8 mouse cellular contexts compared by ENCODE assay signal in genomic region chr5:114041327-114041930, GRCm38 (mm10). TPM values are rescaled to one million over a fixed set of nuclear protein-coding genes. Genes with fewer than 3 reads are reported as not detected.
DNase-seq lines count a peak whose midpoint lies in the region; ATAC-seq and TF ChIP-seq lines count a peak whose summit lies in the region.

No protein-coding gene starts in this region.

- no peak overlapping the region for H3K4me3 ChIP-seq in lung, embryonic 15.5 days
- H3K4me3 ChIP-seq in cerebellum, adult 2 months (replicated peaks; ENCODE audit: insufficient read depth, low read depth, low read length) = no peak overlapping the region

- 9% methylated on average over 15 of the region's 15 CpGs for WGBS in lung, embryonic 15.5 days
- WGBS in cerebellum, adult 2 months = 44% methylated on average over 15 of the region's 15 CpGs

- peak; percentile 7 for DNase-seq in gastrocnemius, adult 18-20 months (ENCODE audit: low spot score)
- no peak for DNase-seq in gastrocnemius, postnatal 4 days (ENCODE audit: low spot score in 2 of 2)
- peak; percentile 56 for DNase-seq in CD4-positive helper T cell, adult 2 months (ENCODE audit: low read depth, low spot score)
- DNase-seq in embryo, embryonic 9.5 days (ENCODE audit: extremely low spot score) = peak; percentile 63
- peak; percentile 46 for DNase-seq in kidney, adult 9 months
- no peak for DNase-seq in left cerebral cortex, postnatal 10 days (ENCODE audit: extremely low spot score in 1 of 2, low spot score in 2 of 2)
- no peak for DNase-seq in cerebellum, adult 2 months

- H3K9ac ChIP-seq in lung, embryonic 15.5 days = no peak overlapping the region

- no peaks in the 10 kb centered on the region for H3K27me3 ChIP-seq in lung, embryonic 15.5 days
- no peaks in the 10 kb centered on the region for H3K27me3 ChIP-seq in cerebellum, adult 2 months (ENCODE audit: control insufficient read depth, insufficient read depth, low read length)

- no peaks in the 10 kb centered on the region for H3K9me3 ChIP-seq in lung, embryonic 15.5 days

- H3K4me2 ChIP-seq in lung, embryonic 15.5 days = peak overlapping the region; percentile 33; the same call in 1 of the 2 replicates

- no peak for TF ChIP-seq CTCF in cerebellum, adult 2 months (IDR thresholded peaks at IDR 0.05; ENCODE audit: borderline replicate concordance, insufficient read depth, low read depth, low read length)

- no peaks in the 10 kb centered on the region for H3K36me3 ChIP-seq in lung, embryonic 15.5 days

- H3K4me1 ChIP-seq in lung, embryonic 15.5 days = peaks cover 4% of the 10 kb centered on the region
- no peaks in the 10 kb centered on the region for H3K4me1 ChIP-seq in cerebellum, adult 2 months (ENCODE audit: control insufficient read depth, insufficient read depth, low read length)

- H3K27ac ChIP-seq in lung, embryonic 15.5 days = no peak overlapping the region
- H3K27ac ChIP-seq in cerebellum, adult 2 months (ENCODE audit: insufficient read depth, low read length) = no peak overlapping the region

- TF ChIP-seq POLR2A in cerebellum, adult 2 months (IDR thresholded peaks at IDR 0.05; ENCODE audit: borderline replicate concordance, insufficient read depth, low read length) = no peak

- ATAC-seq in lung, embryonic 15.5 days (ENCODE audit: borderline replicate concordance, extremely low read depth, low FRiP score, low TSS enrichment) = peak; percentile 72; the same call in 1 of the 2 replicates

- intact Hi-C loops in left cerebral cortex, postnatal 10 days (cut with DNase I) = loop anchor here (5.0 kb wide), 1 partner anchor 84 kb away; no protein-coding TSS in a partner anchor

RNA-seq across cellular contexts. Expression of gene Usp30, which starts 23.8 kb away (rescaled TPM):
- 1 to 10 TPM; 7.2 to 8.2 TPM for total RNA-seq in gastrocnemius, adult 18-20 months (2021)
- 10 to 100 TPM; 12.9 to 13.6 TPM for total RNA-seq in gastrocnemius, postnatal 4 days (2021)
- polyA plus RNA-seq in lung, embryonic 15.5 days (2015; fragmentation: Nextera tagmentation; extraction: Ambion mirVana) = 11.4 and 13.2 TPM in 2 replicates
- total RNA-seq in left cerebral cortex, postnatal 10 days (2021) = 10 to 100 TPM; 30.9 to 31.5 TPM
- polyA plus RNA-seq in cerebellum, adult 2 months (2012; rRNA removed) = 42.9 and 44.1 TPM in 2 replicates

RNA-seq across cellular contexts. Expression of gene Dao, which starts 37.9 kb away (rescaled TPM):
- not detected for total RNA-seq in gastrocnemius, adult 18-20 months (2021)
- not detected for total RNA-seq in gastrocnemius, postnatal 4 days (2021)
- not detected in 2 replicates for polyA plus RNA-seq in lung, embryonic 15.5 days (2015; fragmentation: Nextera tagmentation; extraction: Ambion mirVana)
- total RNA-seq in left cerebral cortex, postnatal 10 days (2021) = not detected
- polyA plus RNA-seq in cerebellum, adult 2 months (2012; rRNA removed) = 51.3 and 63.2 TPM in 2 replicates

RNA-seq across cellular contexts. Expression of gene Ssh1, which starts 47.7 kb away (rescaled TPM):
- total RNA-seq in gastrocnemius, adult 18-20 months (2021) = 1 to 10 TPM; 7.2 to 7.7 TPM
- total RNA-seq in gastrocnemius, postnatal 4 days (2021) = 10 to 100 TPM; 20.2 to 21.1 TPM
- 15.7 and 16.6 TPM in 2 replicates for polyA plus RNA-seq in lung, embryonic 15.5 days (2015; fragmentation: Nextera tagmentation; extraction: Ambion mirVana)
- 10 to 100 TPM; 20.7 to 31.8 TPM for total RNA-seq in left cerebral cortex, postnatal 10 days (2021)
- polyA plus RNA-seq in cerebellum, adult 2 months (2012; rRNA removed) = 15.0 and 16.7 TPM in 2 replicates

RNA-seq across cellular contexts. Expression of gene Svop, which starts 49.9 kb away (rescaled TPM):
- not detected for total RNA-seq in gastrocnemius, adult 18-20 months (2021)
- total RNA-seq in gastrocnemius, postnatal 4 days (2021) = not detected
- polyA plus RNA-seq in lung, embryonic 15.5 days (2015; fragmentation: Nextera tagmentation; extraction: Ambion mirVana) = 0.28 and 0.44 TPM in 2 replicates
- 100 to 1,000 TPM; 151 to 157 TPM for total RNA-seq in left cerebral cortex, postnatal 10 days (2021)
- polyA plus RNA-seq in cerebellum, adult 2 months (2012; rRNA removed) = 95.3 and 95.7 TPM in 2 replicates

Comparison
In these comparisons a context has a peak if more than half of its experiments do, and no peak if none do; other contexts are left out.
1. DNase-seq: peak in gastrocnemius, adult 18-20 months (single experiment), CD4-positive helper T cell, adult 2 months (single experiment), embryo, embryonic 9.5 days (single experiment) and kidney, adult 9 months (single experiment); none in gastrocnemius, postnatal 4 days (0 of 2), left cerebral cortex, postnatal 10 days (0 of 2) and cerebellum, adult 2 months (0 of 2).